Mouse (Mus musculus) megakaryocyte progenitor cell, adult 5-6 weeks (primary cell): ENCODE results near the gene Pi4kb. TPM values are rescaled to one million over a fixed set of nuclear protein-coding genes. Genes with fewer than 3 reads are reported as not detected.
"Not testable (repeated sequence)": the region's sequence is repeated elsewhere in the genome, so short reads cannot be mapped to it uniquely, and the experiment has no call there.

ENCODE experiments used
- ATAC-seq: replicated peaks from 2 replicates; pipeline ENCODE4 v1.8.0; 2016; ENCODE audit warnings: mild to moderate bottlenecking, moderate TSS enrichment, inconsistent platforms; ENCODE audit not compliant: poor library complexity
- total RNA-seq, 2 experiments: library from RNA; stranded (forward) in 1 of 2; stranded (reverse) in 1 of 2; fragments of 157-497, 149-512 nt in 1 of 2; fragments of 200-1000 nt in 1 of 2; gene quantifications; 2 replicates each; pipeline versions ENCODE4 v1.2.3 to v1.2.4; 2015 to 2017

Pi4kb gene
- total RNA-seq (2015) = 21.2 and 23.5 TPM in 2 replicates
- total RNA-seq (2017) = 24.0 and 24.5 TPM in 2 replicates

DNA sequence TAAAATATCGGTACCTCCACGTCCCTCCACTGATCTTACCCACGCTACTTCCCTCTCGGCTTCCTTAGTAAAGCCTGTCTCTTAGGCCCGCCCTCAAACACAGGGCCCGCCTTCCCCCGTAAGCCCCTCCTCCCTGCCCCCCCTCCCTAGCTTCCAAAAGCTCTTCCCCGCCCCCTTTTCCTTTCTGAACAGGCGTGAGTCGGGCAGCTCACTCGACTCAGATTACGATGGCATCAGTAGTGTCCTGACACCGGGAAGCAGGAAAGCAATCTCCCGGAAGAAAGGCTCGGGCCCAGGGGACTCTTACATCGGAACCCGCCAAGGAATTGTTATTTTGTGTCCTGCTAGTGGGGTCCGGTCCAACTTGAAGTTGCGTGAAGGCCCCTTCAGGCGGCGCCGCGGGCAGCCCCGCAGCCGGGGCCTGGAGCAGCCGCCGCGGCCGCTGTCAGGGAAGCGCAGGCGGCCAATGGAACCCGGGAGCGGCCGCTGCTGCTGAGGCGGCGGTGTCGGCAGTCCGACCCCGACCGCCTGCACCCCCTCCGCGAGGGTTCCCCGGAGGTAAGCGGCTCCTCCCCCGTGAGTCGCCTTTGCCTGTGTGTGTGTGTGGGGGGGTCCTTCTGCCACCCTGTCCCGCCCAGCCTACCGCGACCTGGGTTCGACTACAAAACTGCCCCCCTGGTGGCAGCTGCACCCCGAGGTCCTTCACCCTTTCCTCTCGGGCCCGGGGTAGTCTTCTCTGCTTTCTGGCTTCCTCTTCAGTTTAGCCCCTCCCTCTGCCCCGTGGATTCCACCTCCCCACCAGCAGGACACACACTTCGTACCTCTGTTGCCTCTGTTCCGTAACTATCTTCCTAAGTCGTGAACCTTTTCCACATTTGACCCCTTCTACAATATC is at the start of gene Pi4kb:
Pi4kb (plus strand) TSS at position 204 of the 895 bp plus-strand sequence.
- peak; percentile 88 for ATAC-seq

- peak; percentile 93 for ATAC-seq
Measured at GRCm38 (mm10) chr3:94926301-94926736, 48.2 kb upstream of the Pi4kb start.

DNA sequence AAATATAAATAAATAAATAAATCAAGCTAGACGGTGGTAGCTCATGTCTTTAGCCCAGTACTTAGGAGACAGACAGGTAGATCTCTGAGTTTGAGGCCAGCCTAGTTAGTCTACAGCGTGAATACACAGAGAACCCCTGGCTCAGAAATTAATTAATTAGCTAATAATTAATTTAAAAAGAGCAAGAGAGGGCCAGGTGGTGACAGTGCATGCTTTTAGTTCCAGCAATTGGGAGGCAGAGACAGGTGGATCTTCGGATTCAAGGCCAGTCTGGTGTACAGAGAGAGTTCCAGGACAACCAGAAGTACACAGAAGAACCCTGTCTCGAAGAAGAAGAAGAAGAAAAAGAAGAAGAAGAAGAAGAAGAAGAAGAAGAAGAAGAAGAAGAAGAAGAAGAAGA is 45.6 kb upstream of the Pi4kb start:
- not testable (repeated sequence) for ATAC-seq

- ATAC-seq = not testable (repeated sequence)
Measured at GRCm38 (mm10) chr3:94930386-94931266, 43.9 kb upstream of the Pi4kb start.

DNA sequence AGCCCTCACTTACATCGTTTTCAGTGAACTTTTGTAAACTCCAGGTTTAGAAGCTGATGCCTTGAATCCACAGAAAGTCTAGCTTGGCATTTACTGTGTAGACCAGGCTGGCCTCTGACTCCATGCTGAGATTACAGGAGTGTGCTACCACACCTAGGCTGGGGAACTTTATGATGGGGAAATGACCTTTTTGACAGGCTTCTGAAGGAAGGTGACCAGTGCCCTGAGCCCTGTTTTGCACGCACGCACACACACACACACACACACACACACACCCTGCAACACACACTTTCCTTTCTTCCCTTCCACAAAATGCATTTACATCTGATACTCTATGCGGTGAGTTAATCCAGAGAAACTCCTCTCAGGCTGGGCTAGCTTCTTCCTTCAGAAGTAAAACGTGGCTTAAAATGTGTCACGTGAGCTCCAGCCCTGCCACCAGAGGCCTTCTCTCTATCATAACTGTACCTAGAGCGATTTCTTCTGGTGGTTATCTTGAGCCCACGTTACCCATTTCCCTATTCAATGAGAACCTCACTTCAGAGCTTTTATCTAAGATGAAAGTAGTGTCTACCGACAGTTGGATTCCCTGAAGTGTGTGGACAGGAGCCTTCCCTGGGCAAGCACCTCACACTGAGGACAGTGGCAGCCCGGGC is 43.0 kb upstream of the Pi4kb start:
- ATAC-seq = peak; percentile 36

DNA sequence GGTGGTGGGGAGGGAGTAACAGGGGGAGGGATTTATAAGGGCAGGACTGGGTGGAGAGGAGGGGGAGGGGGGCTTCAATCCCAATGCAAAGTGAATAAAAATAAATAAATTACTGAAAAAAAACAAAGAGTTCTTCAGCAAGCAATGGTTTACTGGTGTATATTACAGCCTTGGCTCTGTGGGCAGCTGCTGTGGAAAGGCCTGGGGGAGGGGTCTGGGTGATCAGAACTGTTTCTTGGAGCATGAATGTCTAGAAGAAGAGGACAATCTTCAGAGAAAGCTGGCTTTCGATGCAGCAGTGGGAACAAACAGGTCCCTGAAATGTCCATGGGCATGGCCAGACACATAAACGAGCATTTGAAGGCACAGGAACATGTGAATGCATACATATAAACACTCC is 42.3 kb upstream of the Pi4kb start:
- not testable (repeated sequence) for ATAC-seq

GRCm38 (mm10) chr3:94932809-94933564 is 41.5 kb upstream of the Pi4kb start, which contains the start of gene Selenbp1:
Gene Selenbp1, plus strand, starts transcription at chr3:94933056.
- peak; percentile 69 for ATAC-seq

- not testable (repeated sequence) for ATAC-seq
Measured at GRCm38 (mm10) chr3:94933604-94934003, 40.9 kb upstream of the Pi4kb start.

- ATAC-seq = not testable (repeated sequence)
Measured at GRCm38 (mm10) chr3:94934564-94934963, 40.0 kb upstream of the Pi4kb start.

GRCm38 (mm10) chr3:94935332-94935731 is 39.2 kb upstream of the Pi4kb start:
- not testable (repeated sequence) for ATAC-seq

- peak; percentile 36 for ATAC-seq
Measured at GRCm38 (mm10) chr3:94936147-94936546, 38.4 kb upstream of the Pi4kb start.

GRCm38 (mm10) chr3:94937194-94937593 is 37.3 kb upstream of the Pi4kb start:
- not testable (repeated sequence) for ATAC-seq

- ATAC-seq = not testable (repeated sequence)
Measured at GRCm38 (mm10) chr3:94940033-94940432, 34.5 kb upstream of the Pi4kb start.

GRCm38 (mm10) chr3:94942211-94942967 is 32.1 kb upstream of the Pi4kb start:
- peak; percentile 96 for ATAC-seq

GRCm38 (mm10) chr3:94943706-94944105 is 30.8 kb upstream of the Pi4kb start:
- peak; percentile 77 for ATAC-seq

- no peak for ATAC-seq
Measured at GRCm38 (mm10) chr3:94948066-94948614, 26.4 kb upstream of the Pi4kb start.

DNA sequence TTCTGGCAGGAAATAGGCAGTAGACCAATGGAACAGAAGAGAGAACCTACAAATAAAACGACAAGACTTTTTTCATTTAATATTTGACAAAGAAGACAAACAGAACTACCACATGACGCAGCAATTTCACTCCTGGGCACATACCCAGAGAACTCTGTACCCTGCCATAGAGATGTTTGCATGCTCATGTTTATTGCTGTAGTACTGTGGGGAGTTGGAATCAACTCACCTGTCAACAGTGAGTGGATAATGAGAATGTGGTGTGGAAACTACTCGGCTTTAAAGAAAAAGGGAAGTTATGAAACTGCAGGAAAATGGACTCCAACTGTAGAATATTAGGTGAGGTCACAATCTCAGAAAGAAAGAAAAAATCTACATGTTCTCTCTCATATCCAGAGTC is 24.9 kb upstream of the Pi4kb start:
- ATAC-seq = peak; percentile 23

- peak; percentile 31 for ATAC-seq
Measured at GRCm38 (mm10) chr3:94952806-94953205, 21.7 kb upstream of the Pi4kb start.

- ATAC-seq = no peak
Measured at GRCm38 (mm10) chr3:94953384-94953763, 21.2 kb upstream of the Pi4kb start.
